Mouse (Mus musculus) stomach, embryonic 15.5 days (tissue): ENCODE results near the gene Golga1. TPM values are rescaled to one million over a fixed set of nuclear protein-coding genes. Genes with fewer than 3 reads are reported as not detected.
A peak's percentile ranks its signal among the peaks of the same experiment; 100 is the strongest.

ENCODE experiments used
- ATAC-seq: fragments of 200-750 bp; cut with Nextera tagmentation; 2 replicates; pipeline ENCODE4 v1.8.0; 2017; ENCODE audit warnings: low read depth, moderate number of reproducible peaks, moderate TSS enrichment; ENCODE audit not compliant: insufficient read depth, low FRiP score
- H3K27ac ChIP-seq: fragments of 300-500 bp; sonication (generic); 2 replicates; pipeline ENCODE4 v1.5.1; 2015; ENCODE audit warnings: mild to moderate bottlenecking, inconsistent platforms
- H3K27me3 ChIP-seq: fragments of 300-500 bp; sonication (generic); replicated peaks from 2 replicates; pipeline ENCODE4 v1.6.1; 2015; ENCODE audit warnings: inconsistent platforms
- H3K36me3 ChIP-seq: fragments of 300-500 bp; sonication (generic); 2 replicates; pipeline ENCODE4 v1.6.1; 2015; ENCODE audit warnings: inconsistent platforms
- H3K4me1 ChIP-seq: fragments of 300-500 bp; sonication (generic); 2 replicates; pipeline ENCODE4 v1.6.1; 2015; ENCODE audit warnings: inconsistent platforms
- H3K4me2 ChIP-seq: fragments of 300-500 bp; sonication (generic); 2 replicates; pipeline ENCODE4 v1.6.1; 2015; ENCODE audit warnings: mild to moderate bottlenecking, inconsistent platforms
- H3K4me3 ChIP-seq: fragments of 300-500 bp; sonication (generic); replicated peaks from 2 replicates; pipeline ENCODE4 v1.5.1; 2015; ENCODE audit warnings: inconsistent platforms
- H3K9ac ChIP-seq: fragments of 300-500 bp; sonication (generic); 2 replicates; pipeline ENCODE4 v1.6.1; 2015; ENCODE audit warnings: inconsistent platforms
- H3K9me3 ChIP-seq: fragments of 300-500 bp; sonication (generic); 2 replicates; pipeline ENCODE4 v1.6.1; 2016; ENCODE audit warnings: inconsistent platforms
- WGBS: fragments of 180-500 bp; shearing (Covaris S2); methylation state at CpG from one replicate; pipeline ENCODE4 v1.1.7; 2015; 5-methylcytosine and 5-hydroxymethylcytosine counted together
- polyA plus RNA-seq: library from polyadenylated mRNA; unstranded; fragments of >200 nt; fragmentation: Nextera tagmentation; extraction: Ambion mirVana; gene quantifications from 2 replicates; pipeline ENCODE4 v1.2.1, GENCODE M21; 2015

The Golga1 gene
- polyA plus RNA-seq, 1 experiment from 2014 or later = 28.8 TPM

DNA sequence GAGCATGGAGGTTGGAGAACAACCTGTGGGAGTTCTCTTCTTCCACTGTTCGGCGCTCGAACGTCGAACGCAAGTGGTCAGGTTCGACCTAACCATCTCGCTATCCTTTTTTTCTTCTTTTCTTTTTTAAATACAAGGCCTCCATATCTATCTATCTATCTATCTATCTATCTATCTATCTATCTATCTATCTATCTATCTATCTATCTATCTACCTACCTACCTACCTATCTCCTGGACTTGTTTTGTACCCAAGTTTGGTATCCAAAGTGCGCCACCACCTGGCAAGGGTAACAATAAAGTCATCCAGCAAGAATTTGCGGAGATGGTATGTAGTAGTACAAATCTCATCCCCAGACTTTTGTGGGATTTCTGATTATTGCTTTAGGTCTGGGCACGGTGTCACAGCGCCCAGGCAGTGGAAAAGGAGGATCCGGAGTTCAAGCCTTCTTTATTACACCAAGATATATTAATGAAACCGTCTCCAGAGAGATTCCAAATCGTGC is 59.7 kb downstream of the Golga1 start, which contains the start of gene Rpl35:
Gene Rpl35 (minus strand): TSS at position 51 of the 506 bp plus-strand sequence.
- WGBS = 10% methylated on average over 15 of the region's 15 CpGs
- H3K9ac ChIP-seq = peak within 1 kb of the TSS; percentile 86
- peak within 1 kb of the TSS; percentile 88 for H3K27ac ChIP-seq
- H3K9me3 ChIP-seq = no peaks in the 10 kb centered on the region
- H3K27me3 ChIP-seq = no peaks in the 10 kb centered on the region
- peaks cover 45% of the 10 kb centered on the region for H3K4me1 ChIP-seq
- H3K4me2 ChIP-seq = peak within 1 kb of the TSS; percentile 77
- ATAC-seq = no peak
- peak within 1 kb of the TSS; percentile 77 for H3K4me3 ChIP-seq
- peaks cover 26% of the 10 kb centered on the region for H3K36me3 ChIP-seq

- H3K4me2 ChIP-seq = peak within 1 kb of the TSS; percentile 77
- WGBS = under 1% methylated on average over 58 of the region's 58 CpGs
- peaks cover 26% of the 10 kb centered on the region for H3K36me3 ChIP-seq
- peak; percentile 87 for ATAC-seq
- peak within 1 kb of the TSS; percentile 77 for H3K4me3 ChIP-seq
- H3K27me3 ChIP-seq = no peaks in the 10 kb centered on the region
- peak within 1 kb of the TSS; percentile 88 for H3K27ac ChIP-seq
- no peaks in the 10 kb centered on the region for H3K9me3 ChIP-seq
- H3K9ac ChIP-seq = peak within 1 kb of the TSS; percentile 86
- H3K4me1 ChIP-seq = peaks cover 42% of the 10 kb centered on the region
Observed at GRCm38 (mm10) chr2:39004880-39005435, 60.4 kb downstream of the Golga1 start, which contains the start of gene Arpc5l. TSS of gene Arpc5l (plus strand) at chr2:39005348.

DNA sequence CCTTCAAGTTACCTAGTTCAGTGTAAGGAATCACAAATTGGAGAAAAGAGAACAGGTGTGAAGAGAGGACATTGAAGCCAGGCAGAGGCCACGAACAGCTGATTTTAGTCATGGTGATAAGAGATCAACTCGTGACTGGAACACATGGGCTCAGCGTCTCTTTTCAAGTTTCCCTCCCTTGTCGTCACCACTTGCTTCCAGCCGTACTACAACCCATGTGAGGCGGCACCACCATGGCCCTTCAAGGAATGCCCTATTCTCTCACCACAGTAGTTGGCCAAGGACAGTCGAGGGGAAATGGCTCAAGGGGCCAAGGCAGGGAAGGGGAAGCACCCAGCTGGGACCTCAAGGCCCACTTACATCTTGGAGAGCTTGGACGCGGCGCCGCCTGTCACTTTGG is 61.0 kb downstream of the Golga1 start:
- H3K9ac ChIP-seq = peak overlapping the region; percentile 86
- 0% methylated on average over 11 of the region's 11 CpGs for WGBS
- peak overlapping the region; percentile 88 for H3K27ac ChIP-seq

DNA sequence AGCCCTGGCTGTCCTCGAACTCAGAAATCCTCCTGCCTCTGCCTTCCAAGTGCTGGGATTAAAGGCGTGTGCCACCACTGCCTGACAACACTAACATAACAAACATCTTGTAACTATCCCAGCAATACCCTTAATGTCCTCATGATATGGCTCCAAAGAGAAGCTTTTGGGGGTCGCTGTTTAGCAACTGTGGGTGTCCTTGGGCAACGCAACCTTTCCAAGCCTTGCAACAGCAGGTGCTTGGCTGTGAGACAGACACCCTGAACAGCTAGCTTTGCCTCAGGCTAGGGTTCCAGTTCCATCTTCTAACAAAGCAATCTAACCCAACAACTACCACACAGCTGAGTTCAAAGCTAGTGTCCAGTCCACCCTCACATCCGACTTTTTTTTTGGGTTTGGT is 61.8 kb downstream of the Golga1 start:
- peak overlapping the region; percentile 77 for H3K4me3 ChIP-seq

More for the DNA sequence above, 61.0 kb downstream of the Golga1 start:
- no peak for ATAC-seq
- Histone ChIP-seq H3K4me3 (peak overlapping the region; percentile 77), H3K9me3 (no peaks in the 10 kb centered on the region), H3K36me3 (peaks cover 26% of the 10 kb centered on the region), H3K4me1 (peaks cover 38% of the 10 kb centered on the region), H3K27me3 (no peaks in the 10 kb centered on the region), H3K4me2 (peak overlapping the region; percentile 77)

GRCm38 (mm10) chr2:39003106-39003505 is 62.2 kb downstream of the Golga1 start:
- Histone ChIP-seq H3K4me3 (peak overlapping the region; percentile 77), H3K9me3 (no peaks in the 10 kb centered on the region), H3K36me3 (peaks cover 26% of the 10 kb centered on the region), H3K27ac (no peak overlapping the region), H3K4me1 (peaks cover 38% of the 10 kb centered on the region), H3K27me3 (no peaks in the 10 kb centered on the region), H3K9ac (no peak overlapping the region), H3K4me2 (peak overlapping the region; percentile 77)
- 49% methylated on average over 8 of the region's 8 CpGs for WGBS
- no peak for ATAC-seq

More for the DNA sequence above, 61.8 kb downstream of the Golga1 start:
- peak overlapping the region; percentile 77 for H3K4me2 ChIP-seq
- H3K36me3 ChIP-seq = peaks cover 26% of the 10 kb centered on the region
- H3K9me3 ChIP-seq = no peaks in the 10 kb centered on the region
- 61% methylated on average over 5 of the region's 5 CpGs for WGBS
- ATAC-seq = no peak
- no peak overlapping the region for H3K27ac ChIP-seq
- no peaks in the 10 kb centered on the region for H3K27me3 ChIP-seq
- H3K4me1 ChIP-seq = peaks cover 34% of the 10 kb centered on the region
- peak overlapping the region; percentile 86; the same call in 1 of the 2 replicates for H3K9ac ChIP-seq

GRCm38 (mm10) chr2:39001866-39002265 is 63.5 kb downstream of the Golga1 start:
- ATAC-seq = no peak
- no peaks in the 10 kb centered on the region for H3K27me3 ChIP-seq
- H3K4me3 ChIP-seq = no peak overlapping the region
- H3K9ac ChIP-seq = no peak overlapping the region
- WGBS = 74% methylated on average over 3 of the region's 3 CpGs
- H3K36me3 ChIP-seq = peaks cover 26% of the 10 kb centered on the region
- peaks cover 35% of the 10 kb centered on the region for H3K4me1 ChIP-seq
- H3K27ac ChIP-seq = no peak overlapping the region
- no peaks in the 10 kb centered on the region for H3K9me3 ChIP-seq
- H3K4me2 ChIP-seq = no peak overlapping the region; the same call in 1 of the 2 replicates

DNA sequence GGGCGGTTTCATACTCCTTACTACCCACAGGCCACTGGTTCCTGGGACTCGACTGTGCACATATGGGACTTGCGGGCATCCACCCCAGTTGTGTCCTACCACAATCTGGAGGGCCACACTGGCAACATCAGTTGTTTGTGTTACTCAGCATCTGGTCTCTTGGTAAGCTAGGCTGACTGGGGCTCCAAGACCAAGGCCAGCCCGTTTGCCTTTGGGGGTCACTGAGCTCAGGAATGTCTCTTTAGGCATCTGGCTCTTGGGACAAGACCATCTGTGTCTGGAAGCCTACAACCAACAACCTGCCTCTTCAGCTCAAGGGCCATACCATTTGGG is 64.8 kb downstream of the Golga1 start:
- Histone ChIP-seq H3K36me3 (peaks cover 26% of the 10 kb centered on the region), H3K4me2 (no peak overlapping the region), H3K4me1 (peaks cover 28% of the 10 kb centered on the region), H3K27ac (no peak overlapping the region), H3K9me3 (no peaks in the 10 kb centered on the region), H3K9ac (no peak overlapping the region), H3K27me3 (no peaks in the 10 kb centered on the region), H3K4me3 (no peak overlapping the region)
- no peak for ATAC-seq
- WGBS = 83% methylated on average over 4 of the region's 4 CpGs

GRCm38 (mm10) chr2:38999910-39000586 is 65.3 kb downstream of the Golga1 start:
- Histone ChIP-seq H3K4me1 (peaks cover 28% of the 10 kb centered on the region), H3K27ac (no peak overlapping the region), H3K9me3 (no peaks in the 10 kb centered on the region), H3K36me3 (peaks cover 26% of the 10 kb centered on the region), H3K9ac (no peak overlapping the region), H3K27me3 (no peaks in the 10 kb centered on the region), H3K4me2 (no peak overlapping the region), H3K4me3 (no peak overlapping the region)
- 68% methylated on average over 8 of the region's 8 CpGs for WGBS
- ATAC-seq = no peak

DNA sequence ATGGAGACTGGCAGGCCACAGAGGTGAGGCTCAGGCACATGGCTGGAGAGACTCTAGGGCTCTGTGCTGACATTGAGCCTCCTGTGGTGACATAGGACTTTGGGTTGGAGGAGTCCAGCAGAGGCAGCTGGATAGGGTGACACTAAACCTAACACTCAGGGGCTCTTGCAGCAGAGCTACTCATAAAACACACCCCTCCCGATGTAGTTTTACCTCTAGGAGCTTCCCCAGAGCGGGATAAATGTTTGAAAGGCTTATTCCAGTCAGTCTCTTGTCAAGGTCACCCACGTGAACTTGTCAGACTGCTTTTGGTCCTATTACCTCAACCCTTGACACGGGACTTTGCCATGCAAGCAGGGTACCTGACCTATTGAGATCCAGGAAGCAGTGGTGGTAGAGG is 66.0 kb downstream of the Golga1 start:
- Histone ChIP-seq H3K36me3 (peaks cover 26% of the 10 kb centered on the region), H3K27me3 (no peaks in the 10 kb centered on the region), H3K4me2 (no peak overlapping the region), H3K27ac (no peak overlapping the region), H3K9ac (no peak overlapping the region), H3K9me3 (no peaks in the 10 kb centered on the region), H3K4me1 (peaks cover 28% of the 10 kb centered on the region), H3K4me3 (no peak overlapping the region)
- ATAC-seq = no peak
- WGBS = 43% methylated on average over 4 of the region's 4 CpGs

DNA sequence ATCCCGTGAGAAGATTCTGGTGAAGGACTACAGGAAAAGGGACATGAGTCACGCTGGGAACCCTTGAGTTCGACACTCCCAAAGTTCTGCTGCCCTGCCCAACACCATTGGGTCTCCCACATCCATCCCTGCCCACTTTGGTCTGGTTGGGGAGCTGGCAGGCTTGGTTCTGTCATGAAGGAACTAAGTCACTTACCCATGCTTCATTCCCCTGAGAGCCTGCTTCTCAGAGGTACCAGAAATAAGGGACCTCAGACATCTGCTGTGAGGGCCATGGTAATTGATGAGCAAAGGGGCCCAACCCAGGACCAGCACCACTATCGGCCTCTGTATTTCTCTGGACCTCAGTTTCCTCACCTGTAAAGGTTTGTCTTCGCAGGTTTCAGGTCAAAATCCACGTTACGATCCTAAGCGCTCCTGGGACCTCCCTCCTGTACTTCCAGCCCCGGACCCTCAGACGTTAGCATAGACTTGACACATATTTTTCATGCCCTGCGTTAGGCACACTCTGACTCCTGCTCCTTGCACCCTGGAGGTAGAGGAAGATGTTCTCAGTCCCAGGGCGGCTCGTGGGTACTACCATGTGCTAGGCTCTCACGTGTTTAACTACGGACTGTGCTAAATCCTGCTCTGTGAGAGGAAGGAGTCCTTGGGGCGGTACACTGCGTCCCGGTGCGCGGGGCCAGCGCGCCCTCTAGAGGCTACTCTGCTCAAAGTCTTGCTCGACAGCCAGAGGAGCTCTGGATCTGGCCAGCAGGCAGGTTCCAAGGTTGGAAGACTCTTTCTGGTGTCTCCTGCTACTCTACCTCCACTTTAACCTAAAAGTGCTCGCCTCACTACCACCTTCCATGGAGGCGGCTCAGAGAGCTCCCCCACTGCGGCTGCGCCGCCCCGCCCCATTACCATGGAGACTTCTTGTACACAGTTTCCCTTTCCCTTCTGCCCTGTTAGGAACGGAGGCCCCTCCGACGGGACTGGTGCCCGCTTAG is 67.7 kb downstream of the Golga1 start, which contains the start of gene Wdr38:
Gene Wdr38 (plus strand): TSS at position 91 of the 989 bp plus-strand sequence.
- Histone ChIP-seq H3K9ac (peak within 1 kb of the TSS; percentile 21; the same call in 1 of the 2 replicates), H3K4me3 (peak within 1 kb of the TSS; percentile 47), H3K27me3 (no peaks in the 10 kb centered on the region), H3K27ac (peak within 1 kb of the TSS; percentile 64), H3K4me2 (peak within 1 kb of the TSS; percentile 67), H3K36me3 (peaks cover 17% of the 10 kb centered on the region), H3K4me1 (peaks cover 14% of the 10 kb centered on the region; the same call in 1 of the 2 replicates), H3K9me3 (no peaks in the 10 kb centered on the region)
- 11% methylated on average over 33 of the region's 33 CpGs for WGBS
- ATAC-seq = peak; percentile 93

DNA sequence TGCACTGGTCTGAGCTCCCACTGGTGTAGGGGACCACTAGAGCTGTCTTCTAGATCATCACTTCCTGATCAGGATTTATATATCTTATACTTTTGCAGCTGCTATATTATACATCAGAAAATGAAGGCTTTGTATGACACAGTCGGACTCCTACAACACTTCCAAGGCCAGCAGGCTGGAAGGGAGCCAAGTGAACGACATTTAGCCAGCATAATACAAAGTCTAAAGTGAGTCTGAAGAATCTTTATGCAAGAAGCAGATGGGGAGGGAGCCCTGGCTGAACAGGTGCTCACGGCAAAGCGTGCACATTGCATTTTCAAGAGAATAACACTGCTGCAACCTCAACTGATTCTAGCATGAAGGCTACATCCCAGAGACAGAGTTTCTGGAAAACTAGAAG is 72.9 kb downstream of the Golga1 start:
- Histone ChIP-seq H3K4me3 (no peak overlapping the region), H3K9me3 (no peaks in the 10 kb centered on the region), H3K4me1 (peaks cover 10% of the 10 kb centered on the region; the same call in 1 of the 2 replicates), H3K9ac (no peak overlapping the region), H3K27ac (peak overlapping the region; percentile 54; the same call in 1 of the 2 replicates), H3K27me3 (no peaks in the 10 kb centered on the region), H3K4me2 (no peak overlapping the region), H3K36me3 (no peaks in the 10 kb centered on the region)
- WGBS = 45% methylated on average over 4 of the region's 4 CpGs
- no peak; the same call in 1 of the 2 replicates for ATAC-seq
